Mouse (Mus musculus): ENCODE measurements at regions not wholly inside any gene's neighbourhood (a gene's known extent, or its start where the extent isn't known, plus 50 kb on each side); places are given as distances from the start of the nearest gene placed in this dataset.

DNA sequence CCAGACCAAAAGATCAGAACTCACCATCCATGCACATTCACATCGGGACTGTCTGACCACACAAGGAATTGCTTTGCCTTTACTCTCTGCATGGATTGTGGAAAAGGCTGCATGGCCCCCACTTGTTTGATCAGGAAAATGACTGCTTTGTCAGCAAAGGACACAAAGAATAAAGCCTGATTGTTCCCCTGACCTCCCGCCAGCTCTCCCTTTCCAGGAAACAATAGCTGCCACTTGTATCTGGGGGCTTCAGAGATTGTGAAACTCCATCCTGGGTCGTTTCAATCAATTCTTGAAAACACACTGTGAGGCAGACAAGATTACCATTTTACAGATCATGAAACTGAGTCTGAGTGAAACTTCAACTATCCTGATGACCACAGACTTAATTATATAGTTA is 70.7 kb downstream of the Zic3 start:
- Histone ChIP-seq H3K9me3 (no peaks in the 10 kb centered on the region), H3K36me3 (no peaks in the 10 kb centered on the region), H3K27me3 (ENCODE audit: insufficient read depth, poor library complexity, severe bottlenecking) (no peaks in the 10 kb centered on the region), H3K4me1 (no peaks in the 10 kb centered on the region), H3K27ac (no peak overlapping the region), H3K4me3 (no peak overlapping the region)
- 55% methylated on average over 3 of the region's 3 CpGs for WGBS
- no peak for DNase-seq (ENCODE audit: low spot score)

DNA sequence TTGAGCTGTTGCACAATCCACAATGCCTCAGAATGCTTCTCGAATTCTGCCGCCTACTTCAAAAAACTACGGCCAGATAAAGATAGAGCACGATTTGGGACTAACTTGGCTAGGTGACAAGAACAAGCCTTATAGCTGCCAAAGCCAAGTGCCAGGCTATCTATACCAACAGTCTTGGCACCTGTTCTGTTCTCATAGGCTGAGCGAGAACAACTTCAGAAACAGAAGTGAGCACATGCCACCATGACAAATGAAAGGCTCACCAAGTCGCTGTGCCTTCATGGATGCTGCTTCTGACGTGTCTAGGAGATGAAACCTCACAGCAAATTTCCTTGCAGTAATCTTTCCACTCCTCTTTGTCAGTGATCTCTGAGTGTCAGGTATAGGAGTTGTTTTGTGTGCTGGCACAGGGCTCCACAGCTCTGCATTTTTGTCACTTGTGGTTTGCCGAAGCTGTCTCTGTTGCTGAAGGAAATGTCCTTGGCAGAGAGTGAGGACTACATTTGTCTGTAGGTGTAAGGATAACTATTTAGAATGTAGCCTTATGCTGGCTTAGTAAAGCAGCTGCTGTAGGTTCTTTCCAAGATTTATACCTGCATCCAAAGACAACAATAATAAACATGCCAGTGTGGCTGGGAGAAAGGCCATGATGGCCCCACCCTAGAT is 95.4 kb downstream of the Zic3 start:
- Histone ChIP-seq H3K4me1 (no peaks in the 10 kb centered on the region), H3K27me3 (ENCODE audit: insufficient read depth, poor library complexity, severe bottlenecking) (no peaks in the 10 kb centered on the region), H3K36me3 (no peaks in the 10 kb centered on the region), H3K4me3 (no peak overlapping the region), H3K27ac (no peak overlapping the region), H3K9me3 (no peaks in the 10 kb centered on the region)
- no peak for DNase-seq (ENCODE audit: low spot score)
- 79% methylated on average over 8 of the region's 8 CpGs for WGBS

DNA sequence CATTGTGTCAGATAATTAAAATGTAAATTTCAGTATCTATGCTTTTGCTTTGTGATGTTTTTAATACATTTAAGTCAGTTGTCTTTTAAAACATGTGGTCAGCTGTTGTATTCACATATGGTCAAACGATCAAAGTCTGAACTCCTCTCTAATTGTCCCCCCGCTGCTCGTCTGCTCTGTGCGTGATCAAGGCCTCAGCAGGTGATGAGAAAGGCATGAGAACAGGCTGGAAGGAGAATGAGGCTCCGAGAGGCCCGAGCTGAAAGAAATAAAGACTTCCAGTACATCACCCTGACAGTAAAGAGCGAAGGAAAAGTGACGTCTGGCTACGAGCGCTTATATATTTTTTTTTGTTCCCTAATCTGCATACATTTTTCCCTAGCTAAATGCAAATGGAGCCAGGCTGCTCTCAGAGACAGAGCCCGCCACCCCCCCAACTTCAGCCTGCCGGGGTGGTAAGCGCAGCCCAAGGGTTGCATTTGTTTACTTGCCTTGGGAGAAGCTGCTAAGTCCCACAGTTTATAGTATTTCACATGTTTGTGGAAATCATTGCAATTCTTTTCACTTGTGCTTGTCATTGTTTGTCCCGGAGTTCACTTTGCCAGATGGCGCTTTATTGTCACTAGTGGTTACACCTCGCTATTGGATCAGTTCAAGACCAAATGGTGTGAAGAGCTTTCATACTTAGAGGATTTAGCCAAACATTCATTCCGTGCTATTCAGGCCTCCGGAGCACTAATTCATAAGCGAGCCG is 133.0 kb downstream of the Zic3 start:
- H3K27me3 ChIP-seq (ENCODE audit: insufficient read depth, poor library complexity, severe bottlenecking) = no peaks in the 10 kb centered on the region
- H3K27ac ChIP-seq = no peak overlapping the region
- peak overlapping the region; percentile 40 for H3K4me3 ChIP-seq
- 24% methylated on average over 20 of the region's 20 CpGs for WGBS
- no peaks in the 10 kb centered on the region for H3K4me1 ChIP-seq
- DNase-seq (ENCODE audit: low spot score) = no peak
- H3K9me3 ChIP-seq = no peaks in the 10 kb centered on the region
- no peaks in the 10 kb centered on the region for H3K36me3 ChIP-seq

DNA sequence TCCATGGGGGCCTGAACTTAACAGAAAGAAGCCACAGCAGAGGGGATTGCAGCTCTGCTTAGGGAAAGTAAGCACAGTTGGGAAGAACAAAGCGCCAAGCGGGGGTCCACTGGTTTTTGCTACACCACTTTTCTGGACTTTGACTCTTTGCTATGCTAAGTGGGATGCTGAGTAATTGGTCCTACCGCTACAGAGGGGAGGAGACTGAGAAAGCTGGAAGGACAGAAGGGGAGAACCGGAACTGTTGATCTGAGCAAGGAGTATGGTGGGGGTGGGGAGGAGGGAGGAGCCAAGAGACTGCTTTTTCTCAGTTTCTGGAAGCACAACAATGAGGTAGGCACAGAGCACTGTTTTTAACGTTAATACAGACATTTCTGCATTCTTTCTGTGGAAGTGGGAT is 134.9 kb downstream of the Zic3 start:
- H3K36me3 ChIP-seq = no peaks in the 10 kb centered on the region
- no peaks in the 10 kb centered on the region for H3K9me3 ChIP-seq
- no peak overlapping the region for H3K4me3 ChIP-seq
- no peak overlapping the region for H3K27ac ChIP-seq
- H3K4me1 ChIP-seq = no peaks in the 10 kb centered on the region
- H3K27me3 ChIP-seq (ENCODE audit: insufficient read depth, poor library complexity, severe bottlenecking) = no peaks in the 10 kb centered on the region
- DNase-seq (ENCODE audit: low spot score) = no peak
- WGBS = 47% methylated on average over 5 of the region's 5 CpGs

DNA sequence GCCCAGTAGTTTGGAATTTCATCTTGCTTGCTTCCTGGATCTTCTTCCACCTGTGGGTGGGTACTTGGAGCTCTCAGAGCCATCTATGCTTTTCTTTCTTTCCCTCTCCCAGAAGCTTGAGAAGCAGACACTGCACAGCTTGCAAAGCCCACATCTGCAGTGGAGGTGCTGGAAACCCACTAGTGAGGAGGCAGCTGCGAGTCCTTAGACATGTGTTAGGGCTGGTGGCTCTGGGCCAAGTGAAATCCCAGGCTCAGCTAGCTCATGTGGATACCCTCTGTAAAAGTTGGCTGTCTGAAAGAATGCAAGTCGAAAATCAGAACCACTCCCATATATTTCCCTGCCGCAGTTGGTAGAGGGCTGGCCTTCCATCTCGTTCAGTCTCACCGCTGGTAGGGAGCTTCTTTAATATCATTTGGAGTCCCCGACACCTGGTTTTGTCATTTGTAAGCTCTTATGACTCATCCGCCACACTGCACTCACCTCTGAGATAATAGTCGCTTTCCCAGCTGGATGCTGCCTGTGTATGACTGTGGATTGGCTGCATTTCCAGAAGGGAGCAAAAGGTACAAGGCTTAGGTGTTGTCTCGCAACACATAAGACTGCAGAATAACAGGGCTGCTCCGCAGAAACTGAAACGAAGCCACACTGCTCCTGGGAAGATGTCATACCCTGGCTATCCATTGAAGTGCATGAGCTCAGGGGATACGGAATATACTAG is 143.8 kb downstream of the Zic3 start:
- 79% methylated on average over 12 of the region's 12 CpGs for WGBS
- Histone ChIP-seq H3K9me3 (no peaks in the 10 kb centered on the region), H3K4me1 (no peaks in the 10 kb centered on the region), H3K27ac (no peak overlapping the region), H3K4me3 (no peak overlapping the region), H3K27me3 (ENCODE audit: insufficient read depth, poor library complexity, severe bottlenecking) (no peaks in the 10 kb centered on the region), H3K36me3 (no peaks in the 10 kb centered on the region)
- no peak for DNase-seq (ENCODE audit: low spot score)

DNA sequence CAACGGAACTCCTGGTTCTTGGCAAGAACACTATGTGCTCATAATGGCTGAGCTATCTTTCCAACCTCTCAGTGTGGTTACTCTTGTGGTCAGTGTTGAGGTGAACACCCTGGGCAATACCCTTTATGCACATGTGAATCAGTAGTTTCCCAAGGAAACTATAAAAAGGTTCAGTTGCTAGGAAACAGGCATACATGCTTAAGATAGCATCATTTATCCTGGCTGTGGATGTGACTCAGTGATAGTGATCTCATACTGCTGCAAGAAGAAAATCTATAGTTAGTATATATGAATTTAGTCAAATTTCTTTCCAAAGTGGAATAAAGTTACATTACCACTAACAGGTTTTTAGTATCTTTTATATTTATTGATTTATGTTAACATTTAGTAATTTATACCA is 151.8 kb downstream of the Zic3 start:
- no peaks in the 10 kb centered on the region for H3K4me1 ChIP-seq
- no peak overlapping the region for H3K4me3 ChIP-seq
- 78% methylated on average over 1 of the region's 1 CpGs for WGBS
- no peak overlapping the region for H3K27ac ChIP-seq
- no peaks in the 10 kb centered on the region for H3K27me3 ChIP-seq (ENCODE audit: insufficient read depth, poor library complexity, severe bottlenecking)
- no peaks in the 10 kb centered on the region for H3K9me3 ChIP-seq
- H3K36me3 ChIP-seq = no peaks in the 10 kb centered on the region
- DNase-seq (ENCODE audit: low spot score) = no peak
